Comparison of ENCODE assay signal across 27 mouse cellular contexts in genomic region chr7:83626557-83627257, GRCm38 (mm10). TPM values are rescaled to one million over a fixed set of nuclear protein-coding genes. Genes with fewer than 3 reads are reported as not detected.
DNase-seq lines count a peak whose midpoint lies in the region; ATAC-seq and TF ChIP-seq lines count a peak whose summit lies in the region.
"Had no signal": no experiment of that assay in that cellular context is flagged by ENCODE, and none has a peak within 500 bp of the region (broad histone marks: within the 10 kb centered on the region; RNA-seq: fewer than 3 reads in every experiment).

No protein-coding gene starts in this region.

- no peak for TF ChIP-seq CTCF in liver, adult 2 months (IDR thresholded peaks at IDR 0.05; ENCODE audit: low read depth, low read length)
- no peak for TF ChIP-seq CTCF in small intestine, adult 2 months (IDR thresholded peaks at IDR 0.05; ENCODE audit: extremely low read depth, insufficient read length, insufficient replicate concordance, low read depth, low read length)

- no peak overlapping the region for H3K4me3 ChIP-seq in liver, adult 2 months (ENCODE audit: insufficient read depth, low read depth, low read length)
- no peak overlapping the region for H3K4me3 ChIP-seq in small intestine, adult 2 months (ENCODE audit: low read depth, low read length)
- H3K4me3 ChIP-seq in midbrain, embryonic 14.5 days (replicated peaks; ENCODE audit: low read depth, low read length), result no peak overlapping the region
- H3K4me3 ChIP-seq: embryonic facial prominence, embryonic 10.5 days; embryonic facial prominence, embryonic 13.5 days; erythroblast, embryonic 14.5 days; forebrain, embryonic 12.5 days; forebrain, embryonic 15.5 days; heart, embryonic 13.5 days had no signal

- no peaks in the 10 kb centered on the region for H3K9me3 ChIP-seq in midbrain, embryonic 14.5 days (ENCODE audit: control insufficient read depth, low read length)
- H3K9me3 ChIP-seq: embryonic facial prominence, embryonic 10.5 days; embryonic facial prominence, embryonic 13.5 days; forebrain, embryonic 12.5 days; forebrain, embryonic 15.5 days; heart, embryonic 13.5 days had no signal

- H3K36me3 ChIP-seq in liver, adult 2 months (ENCODE audit: control insufficient read depth, insufficient read depth, low read length), result no peaks in the 10 kb centered on the region
- no peaks in the 10 kb centered on the region for H3K36me3 ChIP-seq in small intestine, adult 2 months (ENCODE audit: control insufficient read depth, insufficient read depth, low read length)
- H3K36me3 ChIP-seq in midbrain, embryonic 14.5 days (ENCODE audit: control insufficient read depth, insufficient read depth, low read length), result no peaks in the 10 kb centered on the region
- H3K36me3 ChIP-seq: embryonic facial prominence, embryonic 10.5 days; embryonic facial prominence, embryonic 13.5 days; forebrain, embryonic 12.5 days; forebrain, embryonic 15.5 days; heart, embryonic 13.5 days had no signal

- TF ChIP-seq POLR2A in liver, adult 2 months (IDR thresholded peaks at IDR 0.05; ENCODE audit: extremely low read depth, insufficient read depth, low read length), result no peak
- TF ChIP-seq POLR2A in small intestine, adult 2 months (IDR thresholded peaks at IDR 0.05; ENCODE audit: low read depth, low read length), result no peak

- no peaks in the 10 kb centered on the region for H3K27me3 ChIP-seq in liver, adult 2 months (ENCODE audit: control insufficient read depth, insufficient read depth, low read length)
- no peaks in the 10 kb centered on the region; the same call in 1 of the 2 replicates for H3K27me3 ChIP-seq in small intestine, adult 2 months (ENCODE audit: control insufficient read depth, insufficient read depth, low read length)
- H3K27me3 ChIP-seq in midbrain, embryonic 14.5 days (ENCODE audit: control insufficient read depth, insufficient read depth, low read length), result no peaks in the 10 kb centered on the region
- H3K27me3 ChIP-seq: embryonic facial prominence, embryonic 13.5 days; forebrain, embryonic 12.5 days; forebrain, embryonic 15.5 days; heart, embryonic 13.5 days; Patski had no signal

- no peaks in the 10 kb centered on the region for H3K4me1 ChIP-seq in liver, adult 2 months (ENCODE audit: control insufficient read depth, insufficient read depth, low read length)
- peaks cover 10% of the 10 kb centered on the region; the same call in 1 of the 2 replicates for H3K4me1 ChIP-seq in small intestine, adult 2 months (ENCODE audit: control insufficient read depth, insufficient read depth, insufficient read length, low read length)
- H3K4me1 ChIP-seq in midbrain, embryonic 14.5 days (ENCODE audit: control insufficient read depth, insufficient read depth, low read length), result peaks cover 8% of the 10 kb centered on the region

- H3K79me2 ChIP-seq in liver, adult 2 months (ENCODE audit: control insufficient read depth, insufficient read depth, low read length), result no peaks in the 10 kb centered on the region

- no peak for ATAC-seq in midbrain, embryonic 14.5 days (ENCODE audit: low FRiP score, low TSS enrichment)
- ATAC-seq: forebrain, embryonic 15.5 days; hindbrain, postnatal 0 days; Patski had no signal

- DNase-seq in adrenal gland, adult (ENCODE audit: inconsistent age in 2 of 2, low spot score in 1 of 2), result peak; percentile 55 to 59
- DNase-seq in adrenal gland, adult 18-20 months (ENCODE audit: low spot score in 2 of 2), result no peak
- peak; percentile 61 for DNase-seq in liver, adult 2 months (ENCODE audit: extremely low read depth, low read depth, low spot score)
- DNase-seq in liver, result no peak
- DNase-seq in midbrain, embryonic 14.5 days, result no peak
- DNase-seq in spleen, adult 12 weeks (ENCODE audit: low spot score), result no peak
- DNase-seq: adrenal gland, postnatal 10 days; adrenal gland, postnatal 36 days; cerebellum, adult 11 months; cerebellum, adult 2 months; cerebellum, adult 9-11 months; cerebellum, postnatal 25 days; gastrocnemius, postnatal 25 days; heart, adult 18-20 months; heart, postnatal 14 days; heart, postnatal 4 days had no signal

- H3K9ac ChIP-seq in liver, adult 2 months (ENCODE audit: low read depth, low read length), result no peak overlapping the region
- H3K9ac ChIP-seq in midbrain, embryonic 14.5 days (replicated peaks; ENCODE audit: low read length), result no peak overlapping the region
- H3K9ac ChIP-seq: embryonic facial prominence, embryonic 13.5 days; forebrain, embryonic 12.5 days; forebrain, embryonic 15.5 days; heart, embryonic 13.5 days; hindbrain, embryonic 14.5 days had no signal

- 66% methylated on average over 8 of the region's 8 CpGs for WGBS in liver, adult 2 months
- 30% methylated on average over 8 of the region's 8 CpGs for WGBS in small intestine, adult 2 months
- 94% methylated on average over 8 of the region's 8 CpGs for WGBS in midbrain, embryonic 14.5 days

- no peak overlapping the region for H3K27ac ChIP-seq in liver, adult 2 months (replicated peaks; ENCODE audit: insufficient read depth, low read depth, low read length)
- H3K27ac ChIP-seq in small intestine, adult 2 months (ENCODE audit: insufficient read depth, low read depth, low read length), result peak overlapping the region; percentile 50; the same call in 1 of the 2 replicates
- no peak overlapping the region for H3K27ac ChIP-seq in midbrain, embryonic 14.5 days (replicated peaks; ENCODE audit: low read depth, low read length)
- H3K27ac ChIP-seq: embryonic facial prominence, embryonic 10.5 days; embryonic facial prominence, embryonic 13.5 days; forebrain, embryonic 12.5 days; forebrain, embryonic 15.5 days; heart, embryonic 13.5 days; hindbrain, embryonic 14.5 days; hindbrain, postnatal 0 days had no signal

- H3K4me2 ChIP-seq in midbrain, embryonic 14.5 days (ENCODE audit: low read length), result no peak overlapping the region
- H3K4me2 ChIP-seq: embryonic facial prominence, embryonic 13.5 days; forebrain, embryonic 12.5 days; forebrain, embryonic 15.5 days; heart, embryonic 13.5 days; hindbrain, embryonic 14.5 days had no signal

RNA-seq across cellular contexts. Expression of gene Stard5, which starts 5.1 kb away (rescaled TPM):
- 10 to 100 TPM; 22.9 to 26.0 TPM for total RNA-seq in adrenal gland, adult 18-20 months (2021)
- 127 and 130 TPM in 2 replicates for total RNA-seq in liver, adult 2 months (2014; rRNA removed)
- polyA plus RNA-seq in liver, adult 2 months (2012; rRNA removed), result 66.9 and 71.2 TPM in 2 replicates
- 2.5 and 4.9 TPM in 2 replicates for polyA plus RNA-seq in small intestine, adult 2 months (2012; rRNA removed)
- polyA plus RNA-seq in midbrain, embryonic 14.5 days (2014; fragmentation: Nextera tagmentation; extraction: Ambion mirVana), result 5.0 and 7.4 TPM in 2 replicates

RNA-seq across cellular contexts. Expression of gene Tmc3, which starts 42.0 kb away (rescaled TPM):
- under 1 TPM; 0.10 to 0.13 TPM for total RNA-seq in adrenal gland, adult 18-20 months (2021)
- total RNA-seq in liver, adult 2 months (2014; rRNA removed), result 0.20 and 0.28 TPM in 2 replicates
- polyA plus RNA-seq in liver, adult 2 months (2012; rRNA removed), result 0.06 and 0.15 TPM in 2 replicates
- polyA plus RNA-seq in small intestine, adult 2 months (2012; rRNA removed), result 0.06 and 0.17 TPM in 2 replicates
- 0.16 and 0.25 TPM in 2 replicates for polyA plus RNA-seq in midbrain, embryonic 14.5 days (2014; fragmentation: Nextera tagmentation; extraction: Ambion mirVana)
- total RNA-seq: gastrocnemius, adult 8-10 months had no signal
- polyA plus RNA-seq: erythroblast, embryonic 14.5 days had no signal

Comparison
In these comparisons a context has a peak if more than half of its experiments do, and no peak if none do; other contexts are left out.
1. DNase-seq: peak in adrenal gland, adult (2 of 2) and liver, adult 2 months (single experiment); none in adrenal gland, adult 18-20 months (0 of 2), liver (single experiment), midbrain, embryonic 14.5 days (single experiment) and spleen, adult 12 weeks (single experiment).